Mouse (Mus musculus) forebrain, embryonic 11.5 days (tissue): Measurements from ENCODE around the gene Hist2h3c2. TPM values are rescaled to one million over a fixed set of nuclear protein-coding genes. Genes with fewer than 3 reads are reported as not detected.
A peak's percentile ranks its signal among the peaks of the same experiment; 100 is the strongest.

Experiments
- ATAC-seq: fragments of 200-750 bp; cut with Nextera tagmentation; replicated peaks from 2 replicates; pipeline ENCODE4 v1.8.0; 2017; ENCODE audit warnings: moderate TSS enrichment; ENCODE audit not compliant: low FRiP score
- DNase-seq: peaks from one replicate; pipeline ENCODE4 v3.0.0-alpha.2; 2017; ENCODE audit warnings: low spot score
- H3K27ac ChIP-seq: fragments of 300-500 bp; sonication (generic); 2 replicates; pipeline ENCODE4 v1.5.1; 2014; ENCODE audit warnings: low read depth, low read length
- H3K27me3 ChIP-seq: fragments of 300-500 bp; sonication (generic); 2 replicates; pipeline ENCODE4 v1.6.1; 2014; ENCODE audit warnings: mild to moderate bottlenecking, low read length, mixed read lengths; ENCODE audit not compliant: control insufficient read depth, insufficient read depth
- H3K36me3 ChIP-seq: fragments of 300-500 bp; sonication (generic); 2 replicates; pipeline ENCODE4 v1.6.1; 2014; ENCODE audit warnings: mild to moderate bottlenecking, low read length, moderate library complexity, mixed read lengths; ENCODE audit not compliant: control insufficient read depth, insufficient read depth
- H3K4me1 ChIP-seq: fragments of 300-500 bp; sonication (generic); replicated peaks from 2 replicates; pipeline ENCODE4 v1.6.1; 2014; ENCODE audit warnings: low read length, mixed read lengths; ENCODE audit not compliant: control insufficient read depth, insufficient read depth
- H3K4me2 ChIP-seq: fragments of 300-500 bp; sonication (generic); 2 replicates; pipeline ENCODE4 v1.6.1; 2014; ENCODE audit warnings: low read depth, mild to moderate bottlenecking, low read length, moderate library complexity, mixed read lengths; ENCODE audit not compliant: severe bottlenecking
- H3K4me3 ChIP-seq: fragments of 300-500 bp; sonication (generic); 2 replicates; pipeline ENCODE4 v1.5.1; 2014; ENCODE audit warnings: low read depth, low read length
- H3K9ac ChIP-seq: fragments of 300-500 bp; sonication (generic); 2 replicates; pipeline ENCODE4 v1.6.1; 2014; ENCODE audit warnings: low read length
- H3K9me3 ChIP-seq: fragments of 300-500 bp; sonication (generic); 2 replicates; pipeline ENCODE4 v1.6.1; 2016; ENCODE audit warnings: low read length, mixed read lengths; ENCODE audit not compliant: control insufficient read depth
- WGBS: fragments of 180-500 bp; shearing (Covaris S2); extraction: QIAGEN DNeasy Blood & Tissue Kit; methylation state at CpG from one replicate; pipeline ENCODE4 v1.1.7; 2014; 5-methylcytosine and 5-hydroxymethylcytosine counted together
- polyA plus RNA-seq: library from polyadenylated mRNA; unstranded; fragments of >200 nt; fragmentation: Nextera tagmentation; extraction: Ambion mirVana; gene quantifications from 2 replicates; pipeline ENCODE4 v1.2.1, GENCODE M21; 2014

Hist2h3c2 gene
- polyA plus RNA-seq, 1 experiment from 2014 or later = 14.8 TPM

- no peaks in the 10 kb centered on the region for H3K36me3 ChIP-seq
- no peaks in the 10 kb centered on the region for H3K27me3 ChIP-seq
- WGBS = under 1% methylated on average over 40 of the region's 40 CpGs
- H3K4me2 ChIP-seq = peak within 1 kb of the TSS; percentile 76
- peak; percentile 96 for DNase-seq
- H3K27ac ChIP-seq = peak within 1 kb of the TSS; percentile 95
- H3K9me3 ChIP-seq = no peaks in the 10 kb centered on the region
- H3K9ac ChIP-seq = peak within 1 kb of the TSS; percentile 73
- peaks cover 9% of the 10 kb centered on the region; the same call in 1 of the 2 replicates for H3K4me1 ChIP-seq
- peak; percentile 91 for ATAC-seq
- H3K4me3 ChIP-seq = peak within 1 kb of the TSS; percentile 58
Observed at GRCm38 (mm10) chr3:96262979-96263550, 24.1 kb upstream of the Hist2h3c2 start, which contains the start of gene Hist2h4. TSS of gene Hist2h4 (minus strand) at chr3:96263311.

GRCm38 (mm10) chr3:96262216-96262875, 23.4 kb upstream of the Hist2h3c2 start:
- peak; percentile 85 for ATAC-seq
- Histone ChIP-seq H3K9ac (peak overlapping the region; percentile 73), H3K36me3 (no peaks in the 10 kb centered on the region), H3K4me1 (peaks cover 7% of the 10 kb centered on the region; the same call in 1 of the 2 replicates), H3K4me3 (peak overlapping the region; percentile 58), H3K9me3 (no peaks in the 10 kb centered on the region), H3K4me2 (peak overlapping the region; percentile 76), H3K27ac (peak overlapping the region; percentile 95), H3K27me3 (no peaks in the 10 kb centered on the region)
- DNase-seq = peak; percentile 86
- 1% methylated on average over 19 of the region's 19 CpGs for WGBS

GRCm38 (mm10) chr3:96261623-96262022, 22.7 kb upstream of the Hist2h3c2 start:
- Histone ChIP-seq H3K4me1 (peaks cover 7% of the 10 kb centered on the region; the same call in 1 of the 2 replicates), H3K9me3 (no peaks in the 10 kb centered on the region), H3K36me3 (no peaks in the 10 kb centered on the region), H3K27me3 (no peaks in the 10 kb centered on the region), H3K4me2 (peak overlapping the region; percentile 76), H3K9ac (peak overlapping the region; percentile 73), H3K27ac (peak overlapping the region; percentile 95), H3K4me3 (peak overlapping the region; percentile 58)
- ATAC-seq = no peak
- DNase-seq = no peak
- WGBS = 53% methylated on average over 3 of the region's 3 CpGs

- Histone ChIP-seq H3K27ac (no peak overlapping the region), H3K4me1 (peaks cover 7% of the 10 kb centered on the region; the same call in 1 of the 2 replicates), H3K9ac (no peak overlapping the region), H3K9me3 (no peaks in the 10 kb centered on the region), H3K36me3 (no peaks in the 10 kb centered on the region), H3K4me2 (no peak overlapping the region), H3K27me3 (no peaks in the 10 kb centered on the region), H3K4me3 (no peak overlapping the region)
- DNase-seq (no peak), ATAC-seq (no peak)
- 93% methylated on average over 5 of the region's 5 CpGs for WGBS
Observed at GRCm38 (mm10) chr3:96260220-96260619, 21.3 kb upstream of the Hist2h3c2 start.

- Histone ChIP-seq H3K4me2 (no peak overlapping the region), H3K27me3 (no peaks in the 10 kb centered on the region), H3K27ac (no peak overlapping the region), H3K36me3 (no peaks in the 10 kb centered on the region), H3K9me3 (no peaks in the 10 kb centered on the region), H3K4me1 (no peaks in the 10 kb centered on the region; the same call in 1 of the 2 replicates), H3K9ac (no peak overlapping the region), H3K4me3 (no peak overlapping the region)
- ATAC-seq (no peak), DNase-seq (no peak)
- WGBS = 87% methylated on average over 3 of the region's 3 CpGs
Observed at GRCm38 (mm10) chr3:96257190-96257589, 18.3 kb upstream of the Hist2h3c2 start.

- Histone ChIP-seq H3K36me3 (no peaks in the 10 kb centered on the region), H3K27me3 (no peaks in the 10 kb centered on the region), H3K4me1 (no peaks in the 10 kb centered on the region), H3K9ac (no peak overlapping the region), H3K9me3 (no peaks in the 10 kb centered on the region), H3K4me3 (no peak overlapping the region), H3K4me2 (no peak overlapping the region), H3K27ac (no peak overlapping the region)
- DNase-seq (no peak), ATAC-seq (no peak)
- WGBS = 83% methylated on average over 5 of the region's 5 CpGs
Observed at GRCm38 (mm10) chr3:96255926-96256593, 17.1 kb upstream of the Hist2h3c2 start.

- 64% methylated on average over 10 of the region's 10 CpGs for WGBS
- ATAC-seq (no peak), DNase-seq (peak; percentile 60)
- Histone ChIP-seq H3K9ac (no peak overlapping the region), H3K27me3 (no peaks in the 10 kb centered on the region), H3K4me2 (no peak overlapping the region), H3K4me1 (no peaks in the 10 kb centered on the region), H3K36me3 (no peaks in the 10 kb centered on the region), H3K9me3 (no peaks in the 10 kb centered on the region), H3K4me3 (no peak overlapping the region), H3K27ac (no peak overlapping the region)
Observed at GRCm38 (mm10) chr3:96254683-96255355, 15.9 kb upstream of the Hist2h3c2 start.

GRCm38 (mm10) chr3:96251787-96252186, 12.9 kb upstream of the Hist2h3c2 start:
- no peak overlapping the region for H3K27ac ChIP-seq
- no peaks in the 10 kb centered on the region for H3K9me3 ChIP-seq
- H3K4me2 ChIP-seq = no peak overlapping the region
- no peak overlapping the region for H3K4me3 ChIP-seq
- no peaks in the 10 kb centered on the region; the same call in 1 of the 2 replicates for H3K27me3 ChIP-seq
- 89% methylated on average over 3 of the region's 3 CpGs for WGBS
- no peaks in the 10 kb centered on the region; the same call in 1 of the 2 replicates for H3K4me1 ChIP-seq
- no peaks in the 10 kb centered on the region for H3K36me3 ChIP-seq
- H3K9ac ChIP-seq = no peak overlapping the region
- DNase-seq = no peak
- no peak for ATAC-seq
